Mouse (Mus musculus) CD4-positive, CD25-positive, alpha-beta regulatory T cell, adult 2 months (primary cell): Measurements from ENCODE around the gene Tmem164.
A peak's percentile ranks its signal among the peaks of the same experiment; 100 is the strongest.

Experiments
- DNase-seq: peaks from one replicate; pipeline ENCODE4 v3.0.0-alpha.2; 2012; ENCODE audit warnings: low read depth, low spot score

Tmem164 gene

DNA sequence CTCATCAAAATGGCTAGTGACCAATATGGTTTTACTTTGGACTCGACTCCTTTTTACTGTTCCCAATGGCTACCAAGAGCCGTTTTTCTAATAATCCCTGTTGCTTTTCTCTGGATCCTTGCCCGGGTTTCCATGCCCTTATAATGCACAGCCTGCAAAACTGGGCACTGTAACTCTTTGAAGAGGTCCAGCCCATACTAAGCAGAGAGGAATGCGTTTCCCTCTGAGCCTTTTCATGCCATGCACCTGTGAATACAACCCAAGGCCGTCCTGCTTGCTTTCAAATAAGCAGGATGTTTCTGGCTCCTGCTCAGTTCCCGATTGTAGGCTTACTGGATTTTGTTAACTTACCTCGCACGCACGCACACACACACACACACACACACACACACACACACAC lies 7.3 kb downstream of the Tmem164 start:
- DNase-seq: no peak

DNA sequence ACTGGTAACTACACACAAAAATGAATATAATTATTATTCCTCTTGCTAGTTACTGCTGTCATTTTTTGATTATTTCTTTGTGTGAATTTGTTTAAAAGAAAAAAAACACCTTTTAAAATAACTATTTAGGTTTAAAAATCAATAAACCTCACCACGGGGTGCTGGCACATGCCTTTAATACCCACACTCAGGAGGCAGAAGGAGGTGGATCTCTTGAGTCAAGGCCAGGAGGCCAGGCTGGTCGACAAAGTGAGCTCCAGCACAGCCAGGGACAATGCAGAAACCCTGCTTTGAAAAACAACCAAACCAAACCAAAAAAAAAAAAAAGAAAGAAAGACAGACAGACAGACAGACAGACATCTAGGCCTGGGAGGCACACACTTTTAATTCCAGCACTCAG lies 12.1 kb downstream of the Tmem164 start:
- DNase-seq: no peak

- DNase-seq: no peak
These were observed 13.1 kb downstream of the Tmem164 start for GRCm38 (mm10) chrX:142694338-142694737.

DNA sequence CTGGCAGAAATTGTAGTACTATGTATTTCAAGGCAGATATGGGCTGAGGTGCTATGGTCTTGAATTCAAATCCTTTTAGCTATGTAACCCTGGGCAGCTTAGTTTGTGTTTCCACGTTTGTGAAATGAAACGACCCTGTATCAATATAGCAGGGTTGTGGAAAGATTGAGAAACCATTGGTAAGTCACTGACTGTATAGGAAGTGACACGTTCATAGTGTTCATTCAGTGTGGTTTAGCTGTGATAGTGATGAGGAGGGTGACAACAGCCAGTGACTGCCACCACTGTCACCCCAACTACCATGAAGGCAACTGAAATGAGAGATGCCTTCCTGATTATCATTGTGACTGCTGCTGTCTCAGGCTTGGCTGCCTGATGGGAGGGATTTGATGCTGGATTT lies 13.7 kb downstream of the Tmem164 start:
- no peak for DNase-seq

DNA sequence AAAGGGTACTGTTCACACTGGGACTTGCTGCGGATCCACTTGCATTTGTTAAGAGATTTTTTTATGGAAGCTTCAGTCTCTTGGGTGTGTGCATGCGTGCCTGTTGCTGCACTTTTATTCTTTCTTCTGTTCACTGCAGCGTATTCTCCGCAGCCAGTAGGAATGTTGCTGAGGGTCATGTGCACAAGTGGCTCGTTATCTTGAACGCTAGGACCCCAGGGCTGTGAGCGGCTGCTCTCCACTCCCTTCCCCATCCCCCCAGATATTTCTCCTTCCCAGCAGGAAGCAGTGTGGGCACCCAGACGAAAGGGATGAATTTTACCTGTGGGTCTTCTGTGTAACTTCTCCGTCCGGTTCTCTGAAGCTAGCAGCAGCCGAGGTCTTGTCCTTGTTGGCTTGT lies 15.6 kb downstream of the Tmem164 start:
- no peak for DNase-seq

GRCm38 (mm10) chrX:142697545-142698204 lies 16.5 kb downstream of the Tmem164 start:
- no peak for DNase-seq

DNA sequence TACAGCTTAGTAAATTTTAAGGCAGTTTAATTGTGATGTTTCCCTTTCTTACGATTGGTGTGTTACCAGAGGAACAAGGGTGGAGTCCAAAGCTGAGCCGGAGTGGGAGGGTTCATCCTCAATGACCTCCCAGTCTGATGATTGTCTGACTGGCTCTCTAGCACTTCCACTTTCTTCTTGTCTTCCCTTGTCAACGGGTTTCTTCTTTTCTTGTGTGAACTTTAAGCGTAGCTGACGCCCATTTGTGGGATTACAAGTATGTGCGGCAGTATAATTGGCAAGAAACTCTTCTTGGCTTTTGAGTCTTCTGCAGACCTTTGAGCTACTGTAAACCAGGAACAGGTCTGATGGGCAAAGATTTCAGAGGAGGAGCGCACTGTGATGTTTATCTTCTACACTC lies 17.0 kb downstream of the Tmem164 start:
- peak; percentile 11 for DNase-seq

GRCm38 (mm10) chrX:142702094-142702493 lies 20.9 kb downstream of the Tmem164 start:
- DNase-seq: no peak

- no peak for DNase-seq
These were observed 21.4 kb downstream of the Tmem164 start for GRCm38 (mm10) chrX:142702566-142702965.

GRCm38 (mm10) chrX:142703953-142704352 lies 22.7 kb downstream of the Tmem164 start:
- no peak for DNase-seq

GRCm38 (mm10) chrX:142708257-142708656 lies 27.1 kb downstream of the Tmem164 start:
- DNase-seq: no peak

DNA sequence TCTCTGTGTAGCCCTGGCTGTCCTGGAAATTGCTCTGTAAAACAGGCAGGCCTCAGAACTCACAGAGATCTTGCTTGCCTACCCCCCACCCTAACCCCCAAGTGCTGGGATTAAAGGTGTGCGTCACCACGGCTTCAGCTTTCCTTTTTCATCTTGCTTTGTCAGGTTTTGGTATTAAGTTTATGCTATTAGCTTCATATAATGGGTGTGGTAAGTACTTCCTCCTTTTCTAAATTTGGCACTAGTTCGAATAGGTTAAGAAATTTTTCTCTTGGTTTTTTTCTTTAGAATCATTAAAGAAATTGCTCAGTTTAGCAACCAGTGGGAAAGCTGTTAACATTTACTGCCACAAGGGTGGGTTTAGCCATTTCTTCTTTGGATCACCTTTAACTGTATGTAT lies 34.8 kb downstream of the Tmem164 start:
- DNase-seq: no peak

DNA sequence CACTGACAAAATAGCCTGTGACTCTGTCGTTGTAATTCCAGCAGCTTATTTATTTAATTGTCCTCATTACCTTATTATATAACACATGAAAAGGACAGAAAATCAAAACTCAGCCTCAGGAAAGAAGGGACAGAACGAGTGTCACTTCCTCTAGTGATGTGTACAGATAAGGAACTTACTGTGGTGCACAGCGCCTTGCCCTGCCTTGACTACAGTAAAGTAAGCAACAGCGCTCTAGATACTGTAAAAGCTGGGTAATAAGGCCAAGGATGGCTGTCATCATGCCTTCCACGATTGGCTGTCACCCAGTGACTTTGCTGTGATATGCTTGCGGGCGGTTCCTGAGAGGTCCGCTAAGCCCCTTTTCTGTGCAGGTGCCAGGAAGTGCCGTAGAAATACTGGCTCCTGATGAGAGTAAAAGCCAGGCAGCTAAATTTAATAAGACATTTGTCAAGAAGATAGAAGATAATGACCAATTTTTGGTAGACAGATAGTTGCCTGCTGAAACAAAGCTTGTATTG lies 36.8 kb downstream of the Tmem164 start:
- DNase-seq: peak; percentile 4

DNA sequence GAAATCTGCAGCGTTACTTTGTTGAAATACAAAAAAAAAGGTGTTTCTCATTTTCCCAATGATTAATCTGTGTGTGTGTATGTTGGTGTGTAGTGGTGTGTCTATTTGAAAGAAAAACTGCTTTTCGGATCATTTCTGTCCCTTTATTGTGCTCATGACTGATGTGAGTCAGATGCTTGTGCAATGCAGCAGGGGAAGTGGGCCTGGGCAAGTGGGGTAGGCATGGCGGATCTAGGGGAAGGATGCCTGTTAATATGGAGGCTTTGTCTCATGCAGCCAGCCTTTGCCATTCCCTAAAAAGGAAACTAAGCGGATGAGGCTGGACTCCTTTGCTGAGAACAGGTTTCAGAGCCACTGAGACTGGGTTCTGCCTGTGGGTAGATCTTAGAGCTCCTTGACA lies 37.6 kb downstream of the Tmem164 start:
- DNase-seq: no peak

- DNase-seq: no peak
These were observed 40.7 kb downstream of the Tmem164 start for GRCm38 (mm10) chrX:142721897-142722296.

DNA sequence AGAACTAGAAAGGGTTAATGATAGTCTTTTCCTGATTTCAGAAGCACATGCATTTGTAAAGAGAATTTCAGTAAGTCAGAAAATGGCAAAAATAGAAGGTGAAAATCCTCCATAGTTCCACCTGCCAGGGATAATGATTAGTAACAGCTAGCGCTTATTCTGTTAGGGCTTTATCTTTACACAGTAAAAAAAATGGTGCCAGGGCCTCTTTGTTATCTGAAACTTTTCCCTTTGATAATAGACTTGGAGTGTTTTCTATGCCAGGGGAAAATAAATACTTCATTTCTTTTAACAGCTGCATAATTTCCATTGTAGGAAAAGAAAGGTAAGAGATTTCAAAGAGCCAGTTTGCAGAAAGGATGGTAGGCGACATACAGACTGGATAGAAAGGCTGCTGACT lies 43.0 kb downstream of the Tmem164 start:
- DNase-seq: no peak

- DNase-seq: no peak
These were observed 44.4 kb downstream of the Tmem164 start for GRCm38 (mm10) chrX:142725571-142725970.

DNA sequence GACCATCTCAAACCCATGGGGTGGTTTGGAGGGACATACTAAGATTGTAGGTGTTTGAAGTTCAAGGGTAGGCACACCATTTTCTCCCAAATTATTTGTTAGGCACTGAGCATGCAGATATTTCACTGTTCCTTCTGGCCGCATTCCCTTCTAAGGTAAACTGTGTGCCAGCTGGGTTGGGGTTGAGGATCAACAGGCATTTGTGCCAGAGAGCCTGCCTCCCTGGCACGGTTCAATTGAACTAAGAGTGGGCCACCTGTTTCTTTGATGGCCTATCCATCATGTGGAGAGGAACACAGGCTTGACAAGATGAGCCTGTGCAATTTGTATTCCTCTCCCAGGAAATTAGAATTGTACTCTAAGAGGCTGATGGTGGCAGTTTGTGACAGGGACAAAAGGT lies 45.1 kb downstream of the Tmem164 start:
- DNase-seq: no peak

DNA sequence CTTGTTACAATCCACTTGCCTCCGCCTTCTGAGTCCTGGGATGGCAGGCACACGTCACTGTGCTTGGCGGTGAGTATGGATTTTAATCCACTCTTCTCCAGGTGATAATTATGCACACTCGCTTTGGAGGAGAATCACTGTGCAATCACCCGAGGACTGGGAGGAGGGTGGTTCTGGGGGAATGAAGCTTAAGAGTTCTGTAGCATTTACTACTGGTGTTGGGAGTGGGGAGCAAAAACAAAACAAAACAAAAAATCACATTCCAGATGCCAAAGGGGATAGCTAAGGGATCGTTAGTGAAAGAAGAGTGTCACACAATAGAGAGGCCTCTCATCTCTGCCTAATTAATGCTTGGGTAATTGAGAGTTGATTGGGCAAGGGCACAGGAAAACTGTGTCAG lies 46.6 kb downstream of the Tmem164 start:
- DNase-seq: no peak

DNA sequence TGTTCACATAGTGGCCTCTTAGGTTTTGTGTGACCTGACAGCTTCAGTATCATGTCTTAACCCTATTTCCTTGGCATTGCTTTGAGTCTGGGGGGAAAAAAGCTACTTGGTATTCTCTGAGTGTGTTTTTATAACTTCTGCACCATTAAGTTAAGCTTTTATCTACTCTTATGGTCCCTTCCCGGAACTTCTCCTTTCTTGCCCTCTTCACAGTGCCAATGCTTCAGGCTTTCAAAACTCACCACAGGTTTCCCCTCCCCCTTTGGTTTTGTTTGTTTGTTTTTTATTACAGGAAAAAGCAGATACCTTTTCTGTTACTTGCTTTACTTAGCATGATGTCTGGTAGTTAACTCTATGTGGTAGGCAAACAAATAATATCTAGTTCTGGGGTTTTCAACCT lies 47.8 kb downstream of the Tmem164 start:
- no peak for DNase-seq

GRCm38 (mm10) chrX:142729482-142729881 lies 48.3 kb downstream of the Tmem164 start:
- DNase-seq: no peak

- peak; percentile 67 for DNase-seq
These were observed 55.9 kb downstream of the Tmem164 start for GRCm38 (mm10) chrX:142737099-142737498.

DNA sequence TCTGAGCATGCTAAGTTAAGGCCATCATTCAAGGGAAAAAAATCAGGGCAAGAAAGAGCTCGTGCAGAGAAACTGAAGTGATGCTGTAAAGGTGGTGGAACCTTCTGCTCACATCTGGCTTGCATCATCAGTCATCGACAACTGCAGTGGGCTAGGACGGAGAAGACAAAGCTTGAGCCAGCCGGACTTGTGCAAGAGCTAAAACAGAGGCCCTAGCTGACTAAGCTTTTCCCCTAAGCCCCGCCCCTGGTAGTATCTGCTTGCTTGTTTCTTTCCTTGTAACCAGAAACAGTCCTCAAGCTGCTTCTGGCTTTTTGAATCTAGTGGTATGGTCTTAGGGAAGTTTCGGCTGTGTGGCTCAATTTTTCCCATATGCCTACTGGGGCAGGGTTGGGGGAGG lies 56.5 kb downstream of the Tmem164 start:
- DNase-seq: peak; percentile 36

DNA sequence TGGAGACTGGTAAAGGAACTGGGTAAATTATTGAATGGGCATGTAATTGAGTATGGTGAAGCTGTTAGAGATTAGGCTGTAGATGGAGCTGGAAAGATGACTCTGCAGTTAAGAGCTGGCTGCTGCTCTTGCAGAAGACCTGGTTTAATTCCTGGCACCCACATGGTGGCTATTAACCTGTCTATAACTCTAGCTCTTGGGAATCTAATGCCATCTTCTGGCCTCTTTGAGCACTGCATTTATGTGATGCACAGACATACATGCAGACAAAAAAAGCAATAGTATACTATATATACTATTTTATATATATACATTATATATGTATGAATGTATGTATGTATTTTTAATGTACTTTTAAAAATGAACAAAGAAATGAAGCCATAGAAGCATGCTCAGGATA lies 66.2 kb downstream of the Tmem164 start:
- DNase-seq: peak; percentile 11
